Mouse (Mus musculus) small intestine, adult 2 months (tissue): Measurements from ENCODE around the gene Pthlh.

Experiments used
- CTCF ChIP-seq: fragments of 200-500 bp; IDR thresholded peaks from 2 replicates; pipeline ENCODE4 v1.5.1; 2012; ENCODE audit warnings: low read depth, mild to moderate bottlenecking, control low read depth, inconsistent platforms, low read length, moderate library complexity, mixed read lengths; ENCODE audit not compliant: insufficient replicate concordance, insufficient read length; ENCODE audit errors: extremely low read depth
- POLR2A ChIP-seq: fragments of 200-500 bp; IDR thresholded peaks from 2 replicates; pipeline ENCODE4 v1.6.1; 2012; ENCODE audit warnings: low read depth, mild to moderate bottlenecking, control low read depth, inconsistent platforms, low read length, moderate library complexity

DNA sequence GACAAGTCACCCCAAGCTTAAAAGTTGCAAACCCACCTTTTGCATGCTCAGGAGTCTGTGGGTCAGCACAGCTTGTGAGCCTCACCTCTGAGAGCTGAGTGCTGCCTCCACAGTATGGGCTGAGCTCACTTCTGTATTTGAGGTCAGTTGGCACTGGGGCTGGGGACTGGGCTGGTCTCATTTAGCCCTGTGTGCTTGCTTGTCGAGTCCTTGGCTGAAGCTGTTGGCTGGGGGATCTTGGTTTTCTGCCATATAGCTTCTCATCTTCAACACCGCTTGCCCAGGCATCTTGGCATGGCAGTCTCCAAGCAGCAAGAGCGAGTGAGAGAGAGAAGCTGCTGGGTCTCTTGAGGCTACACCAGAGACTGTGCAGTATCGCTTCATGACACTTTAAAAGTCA is 46.1 kb upstream of the Pthlh start:
- TF ChIP-seq CTCF (no peak), POLR2A (no peak)
